Mouse (Mus musculus) myocyte (in vitro differentiated cells): ENCODE results near the gene Gm17268. TPM values are rescaled to one million over a fixed set of nuclear protein-coding genes. Genes with fewer than 3 reads are reported as not detected.

ENCODE experiments used
- H3K27me3 ChIP-seq: one replicate; pipeline ENCODE4 v1.6.1; 2011; ENCODE audit not compliant: control insufficient read depth, insufficient read depth, insufficient read length
- H3K36me3 ChIP-seq: one replicate; pipeline ENCODE4 v1.6.1; 2011; ENCODE audit not compliant: control insufficient read depth, insufficient read depth
- H3K4me2 ChIP-seq: one replicate; pipeline ENCODE4 v1.6.1; 2011; ENCODE audit warnings: low read depth, control low read depth
- H3K4me3 ChIP-seq: one replicate; pipeline ENCODE4 v1.5.1; 2011; ENCODE audit warnings: mild to moderate bottlenecking, control low read depth, moderate library complexity
- H3K79me2 ChIP-seq: one replicate; pipeline ENCODE4 v1.6.1; 2011; ENCODE audit not compliant: control insufficient read depth, insufficient read depth
- H3ac ChIP-seq: one replicate; pipeline ENCODE4 v1.6.1; 2011; ENCODE audit not compliant: control insufficient read depth, insufficient read length
- CEBPB ChIP-seq: IDR thresholded peaks from 2 replicates; pipeline ENCODE4 v1.6.1; 2011; ENCODE audit warnings: mild to moderate bottlenecking, moderate library complexity; ENCODE audit not compliant: poor library complexity, insufficient read depth, severe bottlenecking
- E2F4 ChIP-seq: IDR thresholded peaks from one replicate; pipeline ENCODE4 v1.6.1; 2011; ENCODE audit warnings: mild to moderate bottlenecking, control low read depth, moderate library complexity; ENCODE audit not compliant: insufficient read depth
- MAX ChIP-seq: IDR thresholded peaks from one replicate; pipeline ENCODE4 v1.6.1; 2011; ENCODE audit warnings: low read depth, mild to moderate bottlenecking, control low read depth
- MYOD1 ChIP-seq, 3 experiments: IDR thresholded peaks; one replicate each; pipeline ENCODE4 v1.6.1; 2011; ENCODE audit warnings: control low read depth in 2 of 3, low read depth in 2 of 3, mild to moderate bottlenecking in 2 of 3, moderate library complexity in 1 of 3; ENCODE audit not compliant: insufficient read length in 2 of 3, control insufficient read depth in 1 of 3
- MYOG ChIP-seq, 3 experiments: IDR thresholded peaks; one replicate each; pipeline ENCODE4 v1.6.1; 2011; ENCODE audit warnings: control low read depth in 2 of 3, low read depth in 2 of 3, mild to moderate bottlenecking in 2 of 3; ENCODE audit not compliant: insufficient read length in 2 of 3, control insufficient read depth in 1 of 3, insufficient read depth in 1 of 3
- POLR2A ChIP-seq: IDR thresholded peaks from one replicate; pipeline ENCODE4 v1.6.1; 2011; ENCODE audit warnings: low read depth, mild to moderate bottlenecking, control low read depth, moderate library complexity; ENCODE audit not compliant: insufficient read length
- POLR2AphosphoS2 ChIP-seq: IDR thresholded peaks from one replicate; pipeline ENCODE4 v1.6.1; 2011; ENCODE audit warnings: low read depth, control low read depth; ENCODE audit not compliant: insufficient read length
- REST ChIP-seq: IDR thresholded peaks from one replicate; pipeline ENCODE4 v1.6.1; 2011; ENCODE audit warnings: mild to moderate bottlenecking, control low read depth, moderate library complexity; ENCODE audit not compliant: insufficient read depth, insufficient read length
- SRF ChIP-seq: IDR thresholded peaks from one replicate; pipeline ENCODE4 v1.6.1; 2011; ENCODE audit warnings: low read depth; ENCODE audit not compliant: control insufficient read depth, insufficient read length
- TCF12 ChIP-seq: IDR thresholded peaks from one replicate; pipeline ENCODE4 v1.6.1; 2011; ENCODE audit warnings: mild to moderate bottlenecking, control low read depth; ENCODE audit not compliant: poor library complexity, insufficient read depth, severe bottlenecking
- TCF3 ChIP-seq: IDR thresholded peaks from one replicate; pipeline ENCODE4 v1.6.1; 2011; ENCODE audit warnings: low read depth, control low read depth; ENCODE audit not compliant: insufficient read length
- USF1 ChIP-seq: IDR thresholded peaks from one replicate; pipeline ENCODE4 v1.6.1; 2011; ENCODE audit warnings: low read depth, mild to moderate bottlenecking, control low read depth, moderate library complexity
- polyA plus RNA-seq: library from polyadenylated mRNA; unstranded; fragments of >200 nt; fragmentation: generic; extraction: Trizol; gene quantifications from one replicate; pipeline ENCODE4 v1.2.1, GENCODE M21; 2012; ENCODE audit warnings: missing spikeins

The Gm17268 gene
- polyA plus RNA-seq, 1 experiment: not detected

DNA sequence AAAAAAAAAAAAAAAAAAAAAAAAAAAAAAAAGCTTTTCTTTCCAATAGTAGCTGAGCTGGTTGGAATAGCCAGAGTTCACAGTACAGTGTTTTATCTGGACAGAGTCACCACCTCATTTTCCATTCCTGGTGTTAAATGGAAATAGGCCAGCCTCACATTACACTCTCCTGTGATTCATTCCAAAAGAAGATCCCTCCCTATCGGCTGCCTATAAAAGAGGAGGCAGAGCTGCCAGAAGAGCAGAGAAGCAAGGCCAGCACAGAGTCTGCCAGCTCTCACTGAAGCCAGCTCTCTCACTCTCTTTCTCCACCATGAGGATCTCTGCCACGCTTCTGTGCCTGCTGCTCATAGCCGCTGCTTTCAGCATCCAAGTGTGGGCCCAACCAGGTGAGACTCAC lies 7.1 kb upstream of the Gm17268 start, which contains the start of gene Ccl7:
Gene Ccl7, plus strand, starts transcription at position 242 of the 400 bp plus-strand sequence.
- TF ChIP-seq MAX: no peak
- TF ChIP-seq E2F4: no peak
- no peak for TF ChIP-seq TCF12
- no peak for TF ChIP-seq REST
- no peak for TF ChIP-seq TCF3
- peak; percentile 78 for TF ChIP-seq POLR2A
- TF ChIP-seq MYOD1 (IDR thresholded peaks at IDR 0.05; ENCODE audit: control insufficient read depth in 1 of 3, insufficient read length in 2 of 3, low read depth in 2 of 3): no peak
- TF ChIP-seq SRF: no peak
- TF ChIP-seq USF1: no peak
- TF ChIP-seq CEBPB: no peak
- TF ChIP-seq MYOG (IDR thresholded peaks at IDR 0.05; ENCODE audit: control insufficient read depth in 1 of 3, insufficient read depth in 1 of 3, insufficient read length in 2 of 3, low read depth in 2 of 3): no peak
- TF ChIP-seq POLR2AphosphoS2: peak; percentile 83
- Histone ChIP-seq H3K36me3 (no peaks in the 10 kb centered on the region), H3ac (no peak within 1 kb of the TSS), H3K79me2 (no peaks in the 10 kb centered on the region), H3K4me3 (no peak within 1 kb of the TSS), H3K27me3 (no peaks in the 10 kb centered on the region), H3K4me2 (peak within 1 kb of the TSS; percentile 54)

DNA sequence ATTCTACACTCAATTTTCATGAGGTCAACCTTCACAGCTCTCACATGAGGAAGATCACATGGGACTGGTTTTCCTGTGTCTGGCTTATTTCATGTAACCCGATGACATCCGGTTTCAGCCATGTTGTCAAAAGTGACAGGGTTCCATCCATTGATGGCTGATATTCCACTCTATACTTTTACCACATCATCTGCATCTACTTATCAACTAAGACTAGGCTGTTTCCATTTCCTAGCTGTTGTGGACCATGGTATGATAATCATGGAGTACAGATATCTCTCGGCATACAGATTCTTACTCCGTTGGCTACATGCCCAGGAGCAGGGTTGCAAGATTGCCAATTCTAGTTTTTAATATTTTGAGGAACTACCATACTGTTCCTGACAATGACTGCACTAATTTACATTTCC lies 3.3 kb upstream of the Gm17268 start:
- no peak for TF ChIP-seq USF1
- no peak for TF ChIP-seq POLR2A
- no peak for TF ChIP-seq TCF3
- no peak for TF ChIP-seq CEBPB
- Histone ChIP-seq H3K27me3 (no peaks in the 10 kb centered on the region), H3K36me3 (no peaks in the 10 kb centered on the region), H3K79me2 (no peaks in the 10 kb centered on the region), H3K4me3 (no peak overlapping the region), H3ac (no peak overlapping the region), H3K4me2 (no peak overlapping the region)

DNA sequence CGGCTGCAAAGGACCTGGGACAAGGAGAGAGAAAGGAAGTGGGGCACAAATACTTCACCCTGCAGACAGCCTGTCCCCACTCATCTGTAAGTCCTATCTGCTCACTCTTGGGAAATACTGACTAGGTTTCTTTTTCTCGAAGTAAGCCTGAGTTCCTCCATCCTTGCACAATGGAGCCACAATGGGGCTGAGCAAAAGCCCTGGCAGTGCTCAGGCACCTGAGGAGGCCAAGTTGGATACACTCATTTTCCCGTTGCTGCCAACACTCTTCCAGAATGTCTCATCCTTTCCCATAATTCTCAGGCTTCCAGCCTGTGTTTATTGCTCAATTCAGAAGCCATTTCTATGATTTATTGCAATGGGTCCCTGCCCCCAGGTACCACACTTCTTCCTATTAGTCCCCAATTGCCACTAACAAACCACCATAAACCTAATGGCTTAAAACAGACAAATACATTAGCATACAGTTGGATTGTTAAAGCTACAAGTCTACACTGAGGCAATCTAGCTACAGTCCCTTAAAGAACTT lies 834 bp upstream of the Gm17268 start:
- Histone ChIP-seq H3ac (no peak overlapping the region), H3K27me3 (no peaks in the 10 kb centered on the region), H3K79me2 (no peaks in the 10 kb centered on the region), H3K4me2 (no peak overlapping the region), H3K4me3 (no peak overlapping the region), H3K36me3 (no peaks in the 10 kb centered on the region)
- TF ChIP-seq CEBPB (peak; percentile 56; the same call in 1 of the 2 replicates), MYOG (IDR thresholded peaks at IDR 0.05; ENCODE audit: control insufficient read depth in 1 of 3, insufficient read depth in 1 of 3, insufficient read length in 2 of 3, low read depth in 2 of 3) (no peak)

DNA sequence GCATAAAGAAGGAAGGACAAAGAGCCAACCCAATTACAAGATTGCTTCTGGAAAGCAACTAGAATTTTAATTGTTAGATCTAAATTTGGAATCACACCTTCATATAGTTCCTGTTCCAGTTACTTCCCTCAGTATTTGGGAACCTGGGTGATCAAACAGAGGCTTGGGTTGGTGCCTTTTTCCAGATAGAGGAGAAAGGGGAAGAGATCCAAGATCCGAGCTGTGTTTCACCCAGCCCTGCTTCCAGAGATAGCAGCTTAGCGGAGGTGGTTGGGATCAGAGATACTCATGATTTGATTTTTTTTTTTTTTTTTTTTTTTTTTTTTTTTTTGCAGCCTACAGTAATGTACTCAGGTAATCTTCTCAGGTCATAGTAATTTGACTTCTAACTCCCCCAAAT lies 2.5 kb downstream of the Gm17268 start:
- Histone ChIP-seq H3K4me3 (no peak overlapping the region), H3K4me2 (peak overlapping the region; percentile 55), H3K79me2 (no peaks in the 10 kb centered on the region), H3K27me3 (no peaks in the 10 kb centered on the region), H3K36me3 (no peaks in the 10 kb centered on the region), H3ac (no peak overlapping the region)
- TF ChIP-seq TCF3: no peak
- TF ChIP-seq USF1: no peak
- TF ChIP-seq SRF: no peak
- TF ChIP-seq POLR2A: no peak
- no peak for TF ChIP-seq POLR2AphosphoS2
- no peak for TF ChIP-seq MAX
- no peak for TF ChIP-seq MYOD1 (IDR thresholded peaks at IDR 0.05; ENCODE audit: control insufficient read depth in 1 of 3, insufficient read length in 2 of 3, low read depth in 2 of 3)
- TF ChIP-seq MYOG (IDR thresholded peaks at IDR 0.05; ENCODE audit: control insufficient read depth in 1 of 3, insufficient read depth in 1 of 3, insufficient read length in 2 of 3, low read depth in 2 of 3): no peak
- no peak for TF ChIP-seq E2F4
- TF ChIP-seq REST: no peak
- no peak for TF ChIP-seq TCF12

DNA sequence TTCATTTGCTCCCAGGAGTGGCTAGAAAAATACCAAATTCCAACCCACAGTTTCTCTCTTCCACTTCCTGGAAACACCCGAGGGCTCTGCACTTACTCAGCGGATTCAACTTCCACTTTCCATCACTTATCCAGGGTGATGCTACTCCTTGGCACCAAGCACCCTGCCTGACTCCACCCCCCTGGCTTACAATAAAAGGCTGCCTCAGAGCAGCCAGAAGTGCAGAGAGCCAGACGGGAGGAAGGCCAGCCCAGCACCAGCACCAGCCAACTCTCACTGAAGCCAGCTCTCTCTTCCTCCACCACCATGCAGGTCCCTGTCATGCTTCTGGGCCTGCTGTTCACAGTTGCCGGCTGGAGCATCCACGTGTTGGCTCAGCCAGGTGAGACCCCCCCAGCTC lies 3.0 kb downstream of the Gm17268 start, which contains the start of gene Ccl2:
Gene Ccl2, plus strand, starts transcription at position 216 of the 400 bp plus-strand sequence.
- no peak within 1 kb of the TSS for H3K4me3 ChIP-seq
- H3K79me2 ChIP-seq: no peaks in the 10 kb centered on the region
- no peaks in the 10 kb centered on the region for H3K27me3 ChIP-seq
- peak within 1 kb of the TSS; percentile 55 for H3K4me2 ChIP-seq
- TF ChIP-seq MYOD1 (IDR thresholded peaks at IDR 0.05; ENCODE audit: control insufficient read depth in 1 of 3, insufficient read length in 2 of 3, low read depth in 2 of 3) (no peak), POLR2A (peak; percentile 89), POLR2AphosphoS2 (peak; percentile 92)
- no peaks in the 10 kb centered on the region for H3K36me3 ChIP-seq
- no peak within 1 kb of the TSS for H3ac ChIP-seq
